In the genomic region with DNA sequence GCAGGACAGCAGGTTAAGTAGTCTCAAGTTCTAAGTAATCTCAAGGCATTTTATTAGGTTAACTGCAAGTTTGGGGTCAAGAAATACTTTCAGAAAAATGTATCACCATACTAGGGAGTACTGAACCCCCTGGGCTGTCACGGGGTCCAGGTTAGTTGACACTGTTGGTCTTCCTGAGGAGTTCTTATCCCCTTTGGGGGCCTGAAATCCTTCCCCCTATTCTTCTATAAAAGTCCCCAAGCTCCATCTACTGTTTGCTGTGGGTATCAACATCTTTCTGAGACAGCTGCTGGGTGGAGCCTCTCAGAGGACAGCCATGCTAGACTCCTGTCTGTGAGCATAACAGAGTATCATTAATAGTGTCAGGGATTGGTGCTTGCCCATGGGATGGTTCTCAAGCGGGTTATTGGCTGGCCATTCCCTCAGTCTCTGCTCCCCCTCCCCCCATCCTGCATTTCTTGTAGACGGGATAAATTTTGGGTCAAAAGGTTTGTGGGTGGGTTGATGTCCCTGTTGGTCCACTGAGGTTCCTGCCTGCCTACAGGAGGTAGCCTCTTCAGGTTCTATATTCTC, we compare ENCODE assay signal across 8 mouse cellular contexts.
DNase-seq lines count a peak whose midpoint lies in the region; ATAC-seq and TF ChIP-seq lines count a peak whose summit lies in the region.

No protein-coding gene starts in this region.

- TF ChIP-seq CTCF in cerebellum, adult 2 months (IDR thresholded peaks at IDR 0.05; ENCODE audit: borderline replicate concordance, insufficient read depth, low read depth, low read length): peak; percentile 7; the same call in 1 of the 2 replicates
- peak; percentile 21; the same call in 1 of the 2 replicates for TF ChIP-seq CTCF in cortical plate, adult 2 months (IDR thresholded peaks at IDR 0.05; ENCODE audit: extremely low read depth, insufficient read depth, low read length)
- TF ChIP-seq CTCF in liver, embryonic 14.5 days (IDR thresholded peaks at IDR 0.05; ENCODE audit: low read depth): peak; percentile 39; the same call in 1 of the 2 replicates

- ATAC-seq in liver, embryonic 14.5 days (ENCODE audit: insufficient read depth): no peak; the same call in 1 of the 2 replicates
- ATAC-seq in hindbrain, embryonic 16.5 days: no peak

- WGBS in cerebellum, adult 2 months: 52% methylated on average over 3 of the region's 3 CpGs
- WGBS in liver, embryonic 14.5 days (ENCODE audit: insufficient replicate concordance): 35% methylated on average over 3 of the region's 3 CpGs
- 64% methylated on average over 3 of the region's 3 CpGs for WGBS in hindbrain, embryonic 16.5 days

- H3K36me3 ChIP-seq in liver, embryonic 14.5 days (replicated peaks; ENCODE audit: control insufficient read depth, insufficient read depth, low read depth): no peaks in the 10 kb centered on the region
- H3K36me3 ChIP-seq in hindbrain, embryonic 16.5 days (ENCODE audit: control insufficient read depth, insufficient read depth, low read length): no peaks in the 10 kb centered on the region

- no peaks in the 10 kb centered on the region for H3K9me3 ChIP-seq in liver, embryonic 14.5 days (ENCODE audit: control insufficient read depth, low read length)
- no peaks in the 10 kb centered on the region for H3K9me3 ChIP-seq in hindbrain, embryonic 16.5 days (ENCODE audit: control insufficient read depth, low read length)

- no peak for TF ChIP-seq EP300 in liver, embryonic 14.5 days (IDR thresholded peaks at IDR 0.05; ENCODE audit: low read depth)

- no peak for TF ChIP-seq POLR2A in cerebellum, adult 2 months (IDR thresholded peaks at IDR 0.05; ENCODE audit: borderline replicate concordance, insufficient read depth, low read length)
- no peak for TF ChIP-seq POLR2A in cortical plate, adult 2 months (IDR thresholded peaks at IDR 0.05; ENCODE audit: extremely low read depth, insufficient read depth, low read length)

- no peak overlapping the region; the same call in 1 of the 2 replicates for H3K4me2 ChIP-seq in liver, embryonic 14.5 days (ENCODE audit: low read depth)
- no peak overlapping the region for H3K4me2 ChIP-seq in hindbrain, embryonic 16.5 days (ENCODE audit: low read length)

- no peak overlapping the region for H3K27ac ChIP-seq in cerebellum, adult 2 months (ENCODE audit: insufficient read depth, low read length)
- no peak overlapping the region for H3K27ac ChIP-seq in cortical plate, adult 2 months (ENCODE audit: insufficient read depth, low read length)
- H3K27ac ChIP-seq in liver, embryonic 14.5 days: no peak overlapping the region
- H3K27ac ChIP-seq in hindbrain, embryonic 16.5 days (ENCODE audit: low read depth, low read length): no peak overlapping the region

- no peaks in the 10 kb centered on the region for H3K27me3 ChIP-seq in cerebellum, adult 2 months (ENCODE audit: control insufficient read depth, insufficient read depth, low read length)
- no peaks in the 10 kb centered on the region for H3K27me3 ChIP-seq in liver, embryonic 14.5 days (ENCODE audit: control insufficient read depth, insufficient read depth, low read length)
- H3K27me3 ChIP-seq in hindbrain, embryonic 16.5 days (replicated peaks; ENCODE audit: control insufficient read depth, insufficient read depth, low read length): no peaks in the 10 kb centered on the region

- no peak overlapping the region for H3K4me3 ChIP-seq in cerebellum, adult 2 months (replicated peaks; ENCODE audit: insufficient read depth, low read depth, low read length)
- H3K4me3 ChIP-seq in cortical plate, adult 2 months (ENCODE audit: insufficient read depth, low read length): no peak overlapping the region
- H3K4me3 ChIP-seq in liver, embryonic 14.5 days (ENCODE audit: insufficient read depth in 1 of 2, low read depth in 2 of 2, low read length in 2 of 2): no peak overlapping the region
- no peak overlapping the region for H3K4me3 ChIP-seq in hindbrain, embryonic 16.5 days (ENCODE audit: low read length)

- peak in 1 of 2 experiments; percentile 16 for DNase-seq in cerebellum, adult 2 months
- no peak for DNase-seq in cerebellum, adult 18-20 months
- DNase-seq in layer of hippocampus, postnatal 10 days (ENCODE audit: low spot score in 2 of 2): peak; percentile 25 to 33
- DNase-seq in layer of hippocampus, adult 9-11 months: no peak
- no peak for DNase-seq in liver, embryonic 14.5 days (ENCODE audit: low read depth in 3 of 3, low spot score in 3 of 3)
- peak; percentile 18 for DNase-seq in thymus, postnatal 25 days

- no peak overlapping the region; the same call in 1 of the 2 replicates for H3K9ac ChIP-seq in liver, embryonic 14.5 days (replicated peaks)
- H3K9ac ChIP-seq in hindbrain, embryonic 16.5 days (ENCODE audit: low read depth, low read length): no peak overlapping the region

- H3K4me1 ChIP-seq in cerebellum, adult 2 months (ENCODE audit: control insufficient read depth, insufficient read depth, low read length): peaks cover 3% of the 10 kb centered on the region; the same call in 1 of the 2 replicates
- H3K4me1 ChIP-seq in cortical plate, adult 2 months (ENCODE audit: control insufficient read depth, insufficient read depth, low read length): no peaks in the 10 kb centered on the region
- H3K4me1 ChIP-seq in liver, embryonic 14.5 days (replicated peaks; ENCODE audit: control insufficient read depth in 2 of 2, insufficient read depth in 2 of 2, low read length in 1 of 2): peaks cover 0 to 13% of the 10 kb centered on the region in 2 experiments; a peak in 2 of 4 replicates
- H3K4me1 ChIP-seq in hindbrain, embryonic 16.5 days (ENCODE audit: control insufficient read depth, insufficient read depth, low read depth, low read length): no peaks in the 10 kb centered on the region

Comparison
In these comparisons a context has a peak if more than half of its experiments do, and no peak if none do; other contexts are left out.
1. DNase-seq: peak in layer of hippocampus, postnatal 10 days (2 of 2) and thymus, postnatal 25 days (single experiment); none in cerebellum, adult 18-20 months (0 of 2), layer of hippocampus, adult 9-11 months (single experiment) and liver, embryonic 14.5 days (0 of 3).
2. Peak in every context shown above with its lines, with median percentiles within 50 percentile points of each other: CTCF ChIP-seq.